Mouse (Mus musculus): ENCODE results near the gene Akap2.
A peak's percentile ranks its signal among the peaks of the same experiment; 100 is the strongest.
"Not testable (repeated sequence)": the region's sequence is repeated elsewhere in the genome, so short reads cannot be mapped to it uniquely, and the experiment has no call there.

Akap2 gene

DNA sequence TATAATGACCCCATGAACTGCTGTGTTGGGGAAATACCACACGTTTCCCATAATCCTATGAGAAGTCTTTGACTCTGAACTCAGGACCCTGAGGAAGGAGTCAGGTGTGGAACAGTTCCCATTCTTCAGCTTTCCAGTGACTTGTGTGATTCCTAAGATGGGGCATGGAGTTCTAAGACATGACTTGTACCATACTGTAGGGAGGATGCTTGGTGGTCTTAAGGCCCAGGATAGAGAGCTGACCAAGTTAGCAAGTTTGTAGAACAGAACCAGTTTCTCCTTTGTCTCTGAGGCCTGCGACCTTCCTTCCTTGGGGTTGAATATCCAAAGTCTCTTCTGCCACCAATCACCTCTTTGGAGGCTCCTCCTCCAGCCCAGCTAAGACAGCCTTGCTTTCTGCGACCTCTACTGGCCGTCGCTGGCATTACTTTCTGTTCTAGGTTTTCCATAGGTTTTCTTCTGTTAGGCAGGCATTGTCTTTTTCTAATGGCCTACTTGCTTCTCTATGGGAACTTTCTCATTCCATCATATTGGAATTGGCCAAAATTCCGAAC lies 162.4 kb downstream of the Akap2 start:
- DNase-seq (ENCODE audit: low spot score), result peak; percentile 38

DNA sequence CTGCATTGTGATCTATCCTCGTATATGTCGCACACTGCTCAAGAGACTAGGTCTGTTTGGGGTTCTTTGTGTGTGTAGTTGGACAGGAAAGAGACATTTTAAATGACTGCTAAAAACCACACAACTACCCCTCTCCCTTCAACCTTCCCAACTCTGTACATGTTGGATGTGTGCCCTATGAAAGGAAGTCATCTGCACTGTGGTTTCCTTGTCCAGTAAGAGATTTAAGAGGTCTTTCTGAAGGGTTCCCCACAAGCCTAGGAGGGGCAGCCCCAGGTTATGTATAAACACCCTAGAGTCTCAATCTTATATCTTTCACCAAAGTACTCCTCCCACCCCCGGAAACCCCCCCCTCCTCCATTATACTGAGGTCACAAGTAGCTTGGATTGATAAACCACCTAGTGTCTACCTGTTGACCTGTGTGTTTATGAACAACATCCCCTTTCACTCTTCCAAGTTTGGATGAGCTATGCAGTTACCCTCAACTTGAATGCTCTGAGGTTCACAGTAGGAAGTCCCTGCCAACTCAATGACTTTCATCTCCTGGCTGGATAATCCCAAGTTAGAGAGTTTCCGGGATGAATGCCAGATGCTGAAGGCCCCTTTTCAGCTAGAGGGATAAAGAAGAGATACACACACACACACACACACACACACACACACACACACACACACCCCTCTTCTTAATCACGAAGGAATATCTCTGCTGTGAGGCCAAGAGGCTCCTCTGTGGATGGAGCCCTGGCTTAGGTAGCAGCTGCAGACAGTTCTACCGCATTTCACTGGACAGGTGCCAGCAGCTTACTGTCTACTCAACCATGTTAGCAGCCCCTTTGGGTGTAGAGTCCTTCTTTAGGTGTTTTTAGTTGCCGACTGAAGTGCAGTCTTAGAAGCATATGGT lies 166.3 kb downstream of the Akap2 start:
- no peak for DNase-seq (ENCODE audit: low spot score)

DNA sequence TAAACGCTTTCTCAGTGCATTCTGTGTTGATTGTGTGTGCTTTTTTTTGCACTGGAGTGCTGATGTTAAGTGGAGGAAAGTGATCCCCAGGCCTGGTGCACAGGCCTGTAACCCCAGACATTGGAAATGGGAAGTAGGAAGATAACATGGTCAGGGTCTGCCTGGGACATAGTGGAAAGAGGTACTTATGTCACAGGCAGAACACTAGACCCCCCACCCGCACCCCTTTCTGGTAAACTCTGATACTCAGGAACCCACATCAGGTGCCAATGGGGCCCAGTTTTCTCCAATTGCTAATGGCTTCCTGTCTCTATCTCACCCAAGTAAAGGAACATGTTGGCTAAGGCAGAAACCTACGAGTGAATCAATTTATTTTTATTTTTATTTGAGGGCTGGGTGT lies 167.1 kb downstream of the Akap2 start:
- no peak for DNase-seq (ENCODE audit: low spot score)

DNA sequence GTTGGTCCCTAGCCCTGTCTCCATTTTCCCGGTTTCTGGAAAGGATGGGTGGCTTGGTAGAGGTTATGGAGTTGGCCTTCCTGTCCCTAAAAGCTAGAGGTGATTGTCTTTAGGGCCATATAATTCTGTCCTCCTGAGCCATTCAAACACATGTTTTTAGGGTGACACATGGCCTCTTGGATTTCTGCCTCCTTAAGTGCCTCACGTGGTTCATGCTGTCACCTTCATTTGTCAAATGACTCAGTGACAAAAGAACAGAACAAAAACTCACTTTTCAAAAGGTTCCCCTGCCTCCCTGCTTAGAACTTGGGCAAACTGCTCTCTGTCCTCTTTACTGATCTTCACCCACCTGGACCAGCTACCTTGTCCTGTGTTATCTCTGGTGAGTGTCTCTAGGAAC lies 167.7 kb downstream of the Akap2 start:
- DNase-seq (ENCODE audit: low spot score), result no peak

DNA sequence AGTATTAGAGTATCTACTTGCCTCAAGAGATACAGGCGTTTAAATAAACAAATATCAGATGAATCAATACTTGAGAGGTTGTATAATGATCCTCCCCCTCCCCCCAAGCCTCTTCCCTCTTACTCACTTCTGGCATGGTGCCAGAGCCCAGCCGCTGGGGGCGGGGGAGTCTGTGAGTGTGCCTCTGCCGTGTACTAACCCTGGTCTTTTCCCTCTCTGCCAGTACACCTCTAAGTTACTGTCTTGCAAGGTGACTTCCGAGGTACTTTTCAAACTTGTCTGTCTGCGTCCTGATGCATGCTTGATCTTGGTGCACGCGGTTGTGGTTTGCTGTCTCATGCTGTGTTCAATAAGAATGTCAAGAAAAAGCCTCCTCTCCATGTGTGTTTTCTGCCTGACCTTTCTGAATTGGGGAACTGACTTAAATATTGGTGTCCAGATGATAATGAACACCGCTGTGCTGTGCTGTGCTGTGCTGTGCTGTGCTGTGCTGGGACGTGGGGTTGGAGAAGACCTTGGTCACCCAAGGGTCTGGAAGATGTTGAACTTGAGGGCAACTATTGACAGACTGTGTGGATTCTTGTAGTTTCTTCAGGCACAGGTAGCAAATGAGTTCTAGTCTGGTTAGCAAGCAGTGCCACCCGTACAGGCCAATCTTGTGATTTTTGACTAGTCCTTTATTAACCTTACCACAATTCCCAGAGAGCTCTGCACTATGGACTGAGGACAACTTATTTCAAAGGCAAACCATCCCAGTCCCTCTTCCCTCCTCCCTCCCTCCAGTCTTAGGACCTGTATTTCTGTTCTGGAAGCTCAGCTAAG lies 168.8 kb downstream of the Akap2 start:
- no peak for DNase-seq (ENCODE audit: low spot score)

DNA sequence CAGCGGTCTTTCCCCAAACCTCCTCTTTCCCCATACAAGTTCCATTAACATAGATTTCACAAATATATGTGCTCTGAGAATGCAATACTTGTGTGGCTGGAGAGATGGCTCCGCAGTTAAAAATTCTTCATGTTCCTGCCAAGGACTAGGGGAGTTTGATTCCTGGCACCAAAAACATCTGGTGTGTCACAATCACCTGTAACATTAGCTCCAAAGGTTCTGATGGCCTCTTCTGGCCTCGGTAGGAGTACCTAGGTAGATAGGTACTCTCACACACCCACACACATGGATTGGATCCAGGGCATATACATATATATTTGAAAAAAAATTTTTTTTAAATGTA lies 169.4 kb downstream of the Akap2 start:
- no peak for DNase-seq (ENCODE audit: low spot score)

DNA sequence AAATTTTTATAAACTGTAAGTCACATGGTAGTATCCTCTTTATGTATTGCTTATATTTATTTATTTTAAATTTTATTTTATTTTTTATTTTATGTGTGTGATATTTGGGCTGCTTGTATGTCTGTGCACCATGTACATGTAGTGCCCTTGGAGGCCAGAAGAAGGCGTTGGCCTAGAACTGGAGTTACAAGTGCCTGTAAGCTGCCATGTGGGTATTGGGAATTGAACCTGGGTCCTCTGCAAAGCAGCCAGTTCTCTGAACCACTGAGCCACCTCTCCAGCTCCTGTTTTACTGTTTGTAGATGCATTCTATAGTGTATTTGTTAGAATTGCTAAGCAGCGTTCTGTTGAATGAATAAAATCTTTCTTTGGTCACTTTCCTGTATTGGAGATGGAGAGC lies 170.8 kb downstream of the Akap2 start:
- no peak for DNase-seq (ENCODE audit: low spot score)

DNA sequence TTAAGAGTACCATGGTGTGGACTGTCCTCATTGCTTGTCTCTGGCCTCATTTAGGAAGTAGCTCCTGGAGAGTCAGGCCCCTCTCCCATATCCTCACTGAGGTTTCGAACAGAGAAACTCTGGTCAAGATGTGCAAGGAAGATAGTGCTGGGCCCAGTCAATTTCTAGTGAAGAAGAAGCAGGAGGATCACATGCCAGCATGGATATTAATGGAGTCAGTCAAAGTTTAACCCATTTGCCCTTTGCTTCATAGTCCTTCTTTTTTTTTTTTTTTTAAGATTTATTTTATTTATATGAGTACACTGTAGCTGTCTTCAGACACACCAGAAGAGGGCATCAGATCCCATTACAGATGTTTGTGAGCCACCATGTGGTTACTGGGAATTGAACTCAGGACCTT lies 171.5 kb downstream of the Akap2 start:
- not testable (repeated sequence) for DNase-seq (ENCODE audit: low spot score)

DNA sequence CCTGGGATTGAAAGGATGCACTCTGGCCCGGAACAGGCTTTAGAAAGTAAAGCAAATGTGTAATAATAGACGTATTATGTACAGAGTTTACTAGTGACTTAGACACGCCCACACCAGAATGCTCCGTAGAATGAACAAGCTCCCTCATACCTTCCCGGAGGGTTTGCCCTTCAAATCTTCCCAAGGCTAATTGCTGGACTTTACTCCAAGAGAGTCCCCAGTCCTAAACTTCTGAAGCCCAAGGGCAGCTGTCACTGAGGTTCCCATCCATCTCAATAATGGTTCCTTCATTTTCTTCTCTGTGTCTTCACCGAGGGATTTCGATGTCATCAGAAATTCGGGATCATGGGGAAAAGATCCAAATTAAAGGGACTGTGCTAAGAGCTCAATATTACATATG lies 172.3 kb downstream of the Akap2 start:
- no peak for DNase-seq (ENCODE audit: low spot score)

DNA sequence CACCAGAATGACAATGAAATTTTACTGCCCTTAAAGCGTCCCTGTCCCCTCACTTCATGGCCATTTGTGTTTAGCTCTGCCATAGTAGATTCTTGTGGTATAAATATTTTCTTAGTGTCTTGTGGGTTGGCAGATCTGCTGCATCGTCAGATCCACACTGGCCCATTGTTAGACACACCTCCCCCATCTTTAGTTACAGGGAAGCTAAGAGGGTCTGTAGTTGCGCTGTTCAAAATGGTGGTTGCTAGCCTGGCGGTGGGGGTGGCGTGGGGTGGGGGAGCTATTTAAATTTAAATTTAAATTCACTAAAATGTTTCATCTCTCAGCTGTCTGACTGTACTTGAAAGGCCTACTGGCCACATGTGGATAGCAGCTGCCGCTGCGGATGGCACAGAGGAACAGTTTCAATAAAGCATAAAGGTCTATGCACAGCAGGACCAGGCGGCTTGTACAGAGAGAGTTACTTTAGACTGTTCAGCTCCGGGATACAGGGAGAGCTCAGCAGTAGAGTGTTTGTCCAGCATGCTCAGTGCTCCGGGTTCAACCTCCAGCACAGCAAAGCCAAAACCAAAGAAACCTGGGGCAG lies 174.6 kb downstream of the Akap2 start:
- no peak for DNase-seq (ENCODE audit: low spot score)

DNA sequence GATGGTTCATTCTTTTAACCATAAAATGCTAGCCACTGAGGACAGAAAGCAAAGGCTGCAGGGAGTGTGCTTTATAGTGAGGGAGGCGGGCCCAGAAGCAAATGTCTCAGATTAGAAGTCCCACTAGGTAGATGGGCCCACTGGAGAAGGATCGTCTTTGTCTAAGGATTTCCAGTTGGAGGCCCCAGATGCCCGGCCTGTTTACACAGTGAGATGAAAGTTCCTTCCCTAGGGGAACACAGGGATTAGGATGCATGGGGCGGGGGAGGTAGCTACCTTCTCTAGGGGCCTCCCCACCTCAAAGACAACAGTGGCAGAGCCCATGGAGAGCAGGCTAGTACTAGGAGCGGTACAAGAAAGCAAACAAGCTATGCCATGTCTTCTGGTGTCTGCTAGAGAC lies 177.7 kb downstream of the Akap2 start:
- no peak for DNase-seq (ENCODE audit: low spot score)

DNA sequence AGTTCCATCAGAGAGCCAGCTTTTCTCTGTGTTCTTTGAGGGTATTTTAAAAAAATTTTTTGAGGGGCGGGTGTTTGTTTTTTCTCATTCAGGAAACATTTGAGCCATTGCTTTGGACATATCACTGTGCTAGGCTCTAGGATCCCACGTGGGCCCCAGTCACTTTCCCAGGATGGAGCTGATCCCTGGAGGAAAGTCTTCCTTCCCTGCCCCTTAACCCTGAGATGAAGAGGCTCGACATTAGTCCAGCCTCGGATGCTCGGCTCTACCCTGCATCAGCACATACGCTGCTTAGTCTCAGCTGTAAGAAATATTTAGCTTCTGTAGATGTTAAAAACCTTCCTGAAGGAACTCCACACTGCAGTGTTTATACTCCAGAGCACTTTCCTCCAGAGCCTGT lies 178.4 kb downstream of the Akap2 start:
- DNase-seq (ENCODE audit: low spot score), result no peak

DNA sequence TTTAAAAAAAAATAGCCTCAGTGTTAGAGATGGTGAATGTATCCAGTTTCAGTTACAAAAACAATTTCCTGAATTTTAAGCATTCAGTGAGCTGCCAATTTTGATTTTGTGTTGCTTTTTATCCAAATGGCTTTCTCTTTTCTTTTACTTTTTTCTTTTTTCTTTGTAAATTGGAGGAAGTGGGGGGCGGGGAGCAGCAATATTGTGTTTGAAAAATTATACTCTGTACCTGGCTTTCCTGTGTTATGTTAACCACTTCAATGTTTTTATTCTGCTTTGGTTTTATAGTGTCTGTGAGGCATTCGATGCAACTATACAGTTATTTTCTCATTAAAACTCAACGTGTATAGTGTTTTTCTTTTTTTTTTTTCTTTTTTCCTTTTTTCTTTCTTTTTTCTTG lies 179.2 kb downstream of the Akap2 start:
- DNase-seq (ENCODE audit: low spot score), result no peak

DNA sequence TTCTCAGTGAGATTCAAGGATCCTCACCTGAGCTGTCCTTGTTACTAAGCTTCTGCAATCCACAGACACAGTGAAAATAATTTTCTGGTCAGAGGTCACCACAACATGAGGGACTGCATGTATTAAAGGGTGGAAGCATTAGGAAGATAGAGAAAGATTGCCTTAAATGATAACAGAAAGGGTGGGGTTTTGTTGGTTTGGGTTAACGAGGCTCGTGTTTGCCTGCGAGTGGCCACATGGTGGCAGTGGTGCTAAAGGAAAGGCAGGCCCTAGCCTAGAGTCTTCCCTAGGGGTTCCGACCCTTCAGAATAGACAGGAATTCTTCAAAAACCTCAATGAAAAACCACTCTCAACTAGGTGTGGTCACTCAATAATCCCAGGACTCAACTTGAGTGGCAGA lies 183.8 kb downstream of the Akap2 start:
- DNase-seq (ENCODE audit: low spot score), result no peak

DNA sequence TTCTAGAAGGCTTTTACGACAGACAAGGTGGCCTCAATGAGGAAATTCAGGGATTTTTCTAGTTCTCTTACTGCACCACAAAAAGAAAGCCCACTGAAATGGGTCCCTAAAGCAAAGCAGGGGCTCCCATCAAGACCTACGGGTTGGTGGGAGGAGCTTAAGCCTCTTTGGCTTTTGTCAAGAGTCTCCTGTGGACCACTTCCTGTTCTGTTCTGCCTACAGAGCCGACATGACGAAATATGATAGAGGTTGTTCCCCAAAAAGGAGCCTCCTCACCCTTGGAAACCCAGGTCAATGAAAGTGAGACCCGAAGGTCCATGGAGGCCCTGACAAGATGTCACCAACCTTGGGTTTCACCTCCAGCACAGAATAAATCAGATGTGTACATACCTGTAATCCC lies 185.2 kb downstream of the Akap2 start:
- no peak for DNase-seq (ENCODE audit: low spot score)

DNA sequence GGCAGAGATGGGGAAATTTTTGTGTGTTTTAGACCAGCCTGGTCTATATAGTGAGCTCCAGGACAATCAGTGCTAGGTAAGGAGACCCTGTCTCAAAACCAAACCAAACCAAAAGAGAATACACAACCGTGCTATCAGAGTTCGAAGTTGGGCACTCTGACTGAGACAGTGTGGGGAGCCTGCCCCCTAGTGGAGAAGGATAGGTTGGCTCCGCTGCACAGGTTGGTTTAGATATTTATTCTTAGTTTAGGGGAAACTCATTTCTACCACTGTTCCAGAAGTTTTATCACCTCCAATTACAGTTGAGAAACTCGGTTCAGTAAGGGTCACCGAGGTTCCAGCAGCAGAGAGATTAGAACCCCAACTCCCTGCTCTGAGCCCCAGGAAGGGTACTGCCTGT lies 186.8 kb downstream of the Akap2 start:
- no peak for DNase-seq (ENCODE audit: low spot score)

DNA sequence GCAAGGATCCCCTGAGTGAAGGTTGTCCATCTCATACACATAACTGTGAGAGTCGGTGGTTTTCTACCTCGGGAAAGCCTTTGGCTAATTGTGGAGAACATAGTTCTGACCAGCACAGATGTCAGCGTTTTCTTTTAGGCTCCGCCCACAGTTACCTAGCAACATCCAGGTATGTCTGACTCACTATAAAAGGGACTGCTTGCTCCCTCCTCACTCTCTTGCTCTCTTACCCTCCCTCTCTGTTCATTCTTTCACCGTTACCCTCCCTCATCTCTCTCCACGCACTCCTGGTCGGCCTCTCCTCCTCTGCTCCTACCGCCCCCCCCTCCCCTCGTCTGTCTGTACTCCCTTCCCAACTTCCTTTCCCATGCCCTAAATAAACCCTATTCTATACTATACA lies 187.2 kb downstream of the Akap2 start:
- DNase-seq (ENCODE audit: low spot score), result no peak

DNA sequence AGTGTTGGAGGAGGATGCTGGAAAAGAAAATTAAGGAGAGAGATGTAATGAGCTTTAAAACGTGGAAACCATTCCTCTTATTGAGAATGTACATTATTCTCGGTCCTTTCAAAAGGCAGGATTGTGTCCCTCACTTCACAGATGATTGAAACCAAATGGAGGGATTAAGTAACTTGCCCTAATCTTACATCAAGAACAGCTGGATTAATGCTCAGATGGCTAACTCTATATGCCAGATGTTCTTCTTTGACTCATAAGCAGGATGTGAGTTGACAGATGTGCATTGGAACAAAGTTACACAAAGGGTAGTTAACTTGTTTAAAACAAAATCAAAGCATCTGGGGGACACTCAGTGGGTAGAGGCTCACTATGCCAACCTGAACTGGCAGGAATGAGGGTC lies 189.3 kb downstream of the Akap2 start:
- no peak for DNase-seq (ENCODE audit: low spot score)

DNA sequence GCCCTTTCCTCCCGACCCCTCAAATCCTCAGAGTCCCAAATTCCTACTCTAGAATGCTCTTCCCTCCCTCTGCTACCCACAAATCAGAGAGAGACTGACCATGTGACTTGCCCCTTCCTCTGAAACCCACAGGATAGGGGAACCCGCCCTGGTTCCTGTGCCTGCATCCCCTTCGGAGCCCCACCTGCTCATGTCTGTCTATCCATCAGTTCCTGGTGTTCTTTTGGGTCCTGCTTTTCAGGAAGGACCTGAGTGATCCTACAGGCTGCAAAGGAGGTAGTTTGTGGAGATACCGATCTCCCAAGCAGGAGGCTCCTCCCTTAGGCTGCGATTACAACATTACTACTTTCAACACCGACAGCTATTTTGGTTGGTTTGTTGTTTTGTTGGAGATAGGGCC lies 191.4 kb downstream of the Akap2 start:
- no peak for DNase-seq (ENCODE audit: low spot score)

DNA sequence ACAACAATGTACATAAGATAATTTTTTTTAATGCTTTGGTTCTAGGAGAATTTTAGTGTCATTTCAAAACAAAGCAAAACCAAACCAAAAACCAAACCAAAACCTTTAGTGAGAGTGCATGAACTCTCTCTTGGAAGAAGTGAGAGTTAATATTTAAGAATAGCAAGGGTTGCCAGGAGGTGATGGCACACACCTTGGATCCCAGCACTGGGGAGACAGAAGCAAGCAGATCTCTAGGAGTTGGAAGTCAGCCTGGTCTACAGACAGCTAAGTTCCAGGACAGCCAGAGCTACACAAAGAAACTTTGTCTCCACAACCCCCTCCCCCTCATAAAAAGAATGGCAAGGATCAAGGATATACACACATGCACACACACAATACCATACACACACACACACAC lies 195.6 kb downstream of the Akap2 start:
- no peak for DNase-seq (ENCODE audit: low spot score)

DNA sequence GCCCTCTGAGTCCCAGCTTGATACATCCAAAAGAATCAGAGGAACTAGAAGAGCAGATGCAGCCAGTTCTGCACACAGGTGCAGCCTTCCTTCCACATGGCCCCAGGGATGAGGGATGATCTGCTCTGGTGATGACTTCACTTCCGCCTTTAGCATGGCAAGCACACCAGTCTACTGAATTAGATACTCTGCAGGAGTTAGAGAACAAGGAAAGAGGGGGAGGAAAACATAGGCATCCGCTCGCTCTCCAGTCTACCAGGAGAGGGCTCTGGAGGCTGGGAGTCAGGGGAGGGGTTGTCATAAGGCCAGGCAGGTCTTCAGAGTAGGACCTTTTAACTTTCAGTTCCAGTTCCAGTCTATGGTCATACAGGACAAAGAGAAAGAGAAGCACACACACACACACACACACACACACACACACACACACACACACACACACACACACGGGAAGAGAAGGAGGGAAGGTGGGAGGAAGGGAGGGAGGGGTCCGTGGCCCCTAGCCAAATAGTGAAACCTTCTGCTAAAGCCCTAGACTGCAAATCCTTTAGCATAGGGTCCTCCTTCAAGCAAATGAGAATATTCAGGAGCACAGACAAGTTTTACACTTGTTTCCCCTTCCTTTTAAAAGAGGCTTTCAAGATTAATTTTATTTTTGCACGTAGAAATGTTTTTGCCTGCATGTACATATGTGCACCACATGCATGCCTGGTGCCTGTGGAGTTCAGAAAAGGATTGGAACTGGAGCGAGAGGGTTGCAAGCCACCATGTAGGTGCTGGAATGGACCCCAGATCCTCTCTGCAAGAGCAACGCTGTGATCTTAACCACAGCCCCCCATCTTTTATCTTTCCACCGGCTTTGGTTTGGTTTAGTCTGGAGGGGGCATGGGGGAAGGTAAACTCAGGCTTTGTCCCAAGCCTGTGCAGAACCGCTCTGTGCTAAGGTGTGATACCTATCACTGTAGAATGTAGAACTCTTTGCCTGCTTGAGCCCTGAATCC lies 197.0 kb downstream of the Akap2 start:
- no peak for DNase-seq (ENCODE audit: low spot score)
